Mouse (Mus musculus) retina, postnatal 1 day (tissue): Measurements from ENCODE around the gene Cmtm6.
A peak's percentile ranks its signal among the peaks of the same experiment; 100 is the strongest.

Experiments
- DNase-seq: peaks from one replicate; pipeline ENCODE4 v3.0.0-alpha.2; 2012

Gene Cmtm6

DNA sequence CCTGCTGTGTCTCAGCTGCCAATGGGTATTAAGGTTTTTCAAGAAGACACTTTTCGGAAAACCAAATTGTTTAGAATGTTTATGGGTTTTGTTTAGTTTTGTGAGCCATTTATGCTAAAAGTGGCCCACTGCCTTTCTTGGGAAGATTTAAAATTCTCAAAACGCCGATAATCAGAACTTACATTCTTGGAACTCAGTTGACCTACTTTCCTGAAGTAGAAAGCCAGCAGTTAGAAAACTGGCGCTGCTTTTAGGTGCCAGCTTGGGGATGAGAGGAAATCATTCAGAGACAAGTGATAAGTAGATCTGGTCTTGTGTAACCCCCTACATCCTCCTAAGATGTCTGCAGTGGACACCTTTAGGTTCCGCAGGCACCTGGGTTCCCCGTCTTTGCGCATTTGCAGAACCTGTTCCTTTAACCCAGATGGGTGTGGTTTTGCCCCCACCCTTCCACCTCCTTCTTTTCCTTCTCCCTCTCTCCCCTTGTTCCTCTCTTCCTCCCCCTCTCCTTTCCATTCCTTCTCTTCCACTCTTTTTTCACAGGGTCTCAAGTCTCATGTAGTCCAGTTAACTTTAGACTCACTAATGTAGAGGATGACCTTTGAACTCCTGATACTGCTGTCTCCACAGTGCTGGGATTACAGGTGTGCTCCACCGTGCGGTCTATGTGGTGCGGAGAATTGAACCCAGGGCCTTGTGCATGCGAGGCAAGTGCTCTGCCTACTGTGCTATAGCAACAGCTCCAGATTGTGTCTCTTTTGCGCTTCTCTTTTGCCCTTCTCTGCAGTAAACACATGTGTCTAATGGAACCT is 1.2 kb downstream of the Cmtm6 start:
- no peak for DNase-seq

DNA sequence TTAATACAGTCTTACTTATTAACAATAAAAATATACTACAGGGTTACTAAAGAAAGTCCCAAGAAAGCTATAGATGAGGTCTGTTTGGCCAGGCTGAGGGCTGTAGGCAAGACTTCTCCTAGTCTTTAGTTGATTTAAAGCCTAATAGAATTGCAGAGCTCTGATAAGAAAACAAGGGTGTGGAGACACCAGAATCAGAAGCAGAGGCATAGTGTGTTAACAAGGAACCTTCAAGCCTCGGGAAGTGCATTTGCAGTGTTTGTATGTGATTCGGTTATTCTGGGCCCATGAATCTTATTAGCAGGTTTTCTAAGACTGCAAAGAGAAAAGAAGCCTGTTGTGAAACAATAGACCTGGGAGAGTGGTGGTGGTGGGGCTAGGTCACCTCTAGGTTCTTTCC is 2.3 kb downstream of the Cmtm6 start:
- DNase-seq: no peak

DNA sequence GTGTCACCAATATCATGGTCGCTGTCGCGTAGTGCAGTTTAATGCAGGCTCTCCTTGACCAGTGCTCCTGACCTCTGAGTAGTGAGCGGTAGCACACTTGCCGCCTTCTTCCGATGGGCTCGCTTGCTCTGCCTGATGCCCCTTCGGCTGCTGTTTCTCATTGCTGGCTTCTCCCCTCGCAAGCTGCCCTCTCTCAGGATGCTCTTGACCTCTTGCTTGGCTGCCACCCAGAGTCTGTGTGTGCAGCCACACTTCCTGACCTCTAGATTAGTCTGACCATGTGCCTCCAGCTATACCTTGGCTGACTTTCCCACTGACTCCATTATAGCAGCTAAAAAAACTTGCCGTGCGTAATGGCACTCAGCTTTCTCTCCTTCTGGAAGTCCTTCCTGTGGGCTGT is 5.5 kb downstream of the Cmtm6 start:
- DNase-seq: no peak

DNA sequence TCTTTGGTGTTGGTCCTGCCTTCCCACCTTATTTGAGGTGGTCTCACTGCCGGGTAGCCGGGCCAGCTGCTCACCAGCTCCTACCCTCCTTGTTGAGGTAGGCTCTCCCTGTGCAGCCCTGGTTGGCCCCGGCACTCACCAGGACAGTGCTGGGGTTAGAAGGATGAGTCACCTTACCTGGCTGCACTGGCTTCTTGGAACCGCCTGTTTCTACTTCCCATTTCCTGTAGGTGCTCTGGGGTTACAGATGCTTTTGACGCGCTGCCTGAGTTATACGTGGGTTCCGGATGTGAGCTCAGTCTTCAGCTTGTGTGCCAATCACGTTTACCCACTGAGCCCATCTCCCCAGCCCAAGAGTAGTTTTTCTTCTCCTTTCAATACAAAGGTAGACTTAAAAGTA is 9.4 kb downstream of the Cmtm6 start:
- no peak for DNase-seq

DNA sequence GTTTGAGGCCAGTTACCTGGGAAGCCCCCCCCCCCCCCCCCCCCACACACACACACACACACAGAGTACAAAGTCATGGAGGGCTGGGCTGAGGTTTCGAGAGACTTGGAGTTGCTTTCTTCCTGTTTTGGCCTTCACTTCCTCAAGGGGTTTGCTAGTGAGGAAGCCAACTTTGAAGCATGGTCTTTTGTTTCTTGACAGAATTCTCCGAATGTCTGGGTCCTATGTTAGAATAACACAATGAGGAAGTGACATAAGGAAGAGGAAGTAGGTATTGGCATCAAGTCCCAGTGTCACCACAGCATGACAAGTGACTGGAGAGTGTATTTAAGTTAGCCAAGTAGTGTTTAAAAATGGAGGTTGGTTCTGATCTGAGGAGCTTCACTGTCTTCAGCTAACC is 11.8 kb downstream of the Cmtm6 start:
- DNase-seq: no peak

DNA sequence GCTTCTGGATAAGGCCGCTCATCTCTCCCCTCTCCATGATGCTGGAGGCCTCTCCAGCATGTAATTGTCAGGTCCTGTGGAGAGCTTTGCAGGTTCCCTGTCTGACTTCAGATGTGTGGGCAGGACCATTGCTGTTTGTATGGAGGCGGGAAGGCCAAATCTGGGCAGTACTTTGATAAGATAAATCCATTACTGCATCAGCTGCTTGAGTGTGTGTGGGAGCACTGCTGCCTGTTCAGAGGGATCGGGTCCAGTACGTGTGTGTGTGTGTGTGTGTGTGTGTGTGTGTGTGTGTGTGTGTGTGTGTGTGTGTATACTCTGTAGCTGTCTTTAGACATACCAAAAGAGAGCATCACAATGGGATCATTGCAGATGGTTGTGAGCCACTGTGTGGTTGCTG is 14.2 kb downstream of the Cmtm6 start:
- no peak for DNase-seq

DNA sequence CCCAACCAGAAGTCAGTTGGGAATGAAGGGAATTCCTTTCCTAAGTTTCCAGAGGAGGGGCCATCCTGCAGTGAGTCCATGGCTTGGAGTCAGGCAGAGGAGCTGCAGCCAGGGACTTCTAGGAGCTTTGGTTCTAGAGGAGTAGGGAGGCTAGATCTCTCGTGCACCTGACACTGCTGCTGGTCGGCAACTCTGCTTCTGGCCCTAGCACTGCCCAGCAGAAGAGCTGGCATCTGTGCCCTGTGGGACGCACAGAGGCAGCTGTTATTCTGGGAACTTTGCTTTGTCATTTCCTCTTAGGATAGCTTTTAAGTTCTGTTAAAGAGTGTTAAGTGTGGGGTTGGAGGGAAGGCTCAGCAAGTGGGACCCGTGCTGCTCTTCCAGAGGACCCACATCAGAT is 14.7 kb downstream of the Cmtm6 start:
- DNase-seq: no peak

DNA sequence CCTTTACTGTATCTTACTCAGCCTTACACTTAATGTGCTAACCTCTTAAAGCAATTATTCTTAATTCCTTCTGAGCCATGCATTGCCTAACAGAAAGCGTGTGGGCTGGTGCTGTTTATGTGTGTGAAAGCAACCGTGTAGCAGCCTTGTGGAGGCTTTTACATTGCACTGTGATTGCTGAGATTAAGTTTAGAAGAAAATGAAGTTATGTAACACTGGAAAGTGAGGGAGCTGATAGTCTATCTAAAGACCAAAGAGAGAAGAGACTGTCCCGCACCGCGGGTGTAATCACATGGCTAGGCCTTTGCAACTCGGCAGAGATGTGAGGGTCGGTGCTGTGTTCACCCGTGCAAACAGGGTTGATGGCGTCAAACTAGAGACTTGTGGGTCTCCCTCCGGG is 16.1 kb downstream of the Cmtm6 start:
- DNase-seq: no peak

DNA sequence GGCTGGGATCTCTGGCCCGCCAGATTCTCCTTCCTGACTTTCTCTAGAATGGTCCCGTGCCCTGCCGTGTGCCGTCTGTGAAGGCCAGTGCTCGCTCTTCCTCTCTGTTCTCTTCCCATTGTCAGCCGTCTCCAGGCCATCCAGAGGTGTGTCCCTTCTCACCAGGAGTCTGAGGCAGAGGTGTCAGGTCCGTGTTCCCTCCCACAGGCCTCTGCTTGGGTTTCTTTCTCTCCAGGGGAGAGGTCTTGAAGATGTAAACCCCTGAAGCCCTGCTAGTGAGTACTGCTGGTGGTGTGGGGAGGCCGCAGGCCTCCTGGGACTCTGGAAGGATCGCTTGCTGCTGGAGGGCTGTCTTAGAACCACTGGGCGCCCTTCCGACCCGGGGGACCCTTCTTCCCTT is 16.6 kb downstream of the Cmtm6 start:
- DNase-seq: no peak

DNA sequence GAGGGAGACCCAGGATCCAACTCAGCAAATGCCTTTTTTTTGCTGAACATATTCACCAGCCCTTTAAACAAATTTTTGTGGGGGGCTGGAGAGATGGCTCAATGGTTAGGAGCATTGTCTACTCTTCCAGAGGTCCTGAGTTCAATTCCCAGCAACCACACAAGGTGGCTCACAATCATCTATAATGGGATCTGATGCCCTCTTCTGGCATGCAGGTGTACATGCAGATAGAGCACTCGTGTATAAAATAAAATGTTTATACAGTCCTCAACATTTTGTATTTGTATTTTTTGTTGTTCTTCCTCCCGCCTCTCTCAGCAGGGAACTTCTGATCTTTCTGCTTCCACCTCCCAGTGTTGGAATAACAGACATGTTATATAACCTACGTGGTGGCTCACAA is 20.7 kb downstream of the Cmtm6 start:
- DNase-seq: no peak

DNA sequence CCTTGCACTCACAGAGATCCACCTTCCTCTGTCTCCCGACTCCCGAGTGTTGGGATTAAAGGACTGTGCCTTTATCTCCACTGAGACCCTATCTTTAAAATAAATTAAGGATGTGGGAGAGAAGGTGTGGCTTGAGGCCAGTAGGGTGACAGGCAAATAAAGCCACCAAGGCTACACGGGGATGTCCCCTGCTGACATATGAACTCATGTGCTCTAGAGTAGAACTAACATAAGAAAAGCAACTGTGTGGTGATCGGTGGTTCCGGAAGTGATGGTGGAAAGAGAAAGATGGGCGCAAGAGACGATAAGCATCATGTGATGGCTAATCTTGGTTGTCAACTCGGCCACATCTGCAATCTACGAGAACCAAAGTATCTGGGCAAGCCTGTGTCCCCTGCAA is 21.4 kb downstream of the Cmtm6 start:
- no peak for DNase-seq

DNA sequence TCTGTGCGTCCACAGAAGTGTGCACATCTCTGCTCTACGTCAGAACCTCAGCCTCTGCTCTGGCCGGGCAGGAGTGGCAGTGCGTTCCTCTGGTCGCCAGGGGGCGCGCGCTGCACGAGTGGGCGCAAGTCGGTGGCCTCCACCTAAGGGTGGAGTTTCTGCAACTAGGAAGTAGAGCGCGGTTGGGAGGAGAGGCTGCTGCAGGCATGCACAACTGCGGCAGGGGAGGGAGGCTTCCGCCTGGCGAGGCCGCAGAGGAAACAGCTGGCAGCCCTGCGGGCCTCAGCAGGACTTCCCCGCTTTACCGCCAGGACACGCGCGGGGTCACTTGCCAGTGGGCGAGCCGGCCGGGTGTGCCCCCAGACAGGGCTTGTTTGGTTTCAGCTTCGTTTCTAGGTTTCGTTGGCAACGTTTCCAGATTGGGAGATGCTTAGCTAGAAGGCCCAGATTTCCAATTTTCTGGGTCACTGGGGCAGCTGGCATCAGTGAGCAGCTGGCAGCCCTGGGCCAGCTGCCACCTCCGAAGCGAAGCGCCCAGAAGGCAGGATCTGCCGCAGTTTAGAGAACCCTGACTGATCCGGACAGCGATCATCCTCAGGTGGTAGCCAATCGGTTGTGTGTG is 22.1 kb downstream of the Cmtm6 start:
- peak; percentile 99 for DNase-seq

DNA sequence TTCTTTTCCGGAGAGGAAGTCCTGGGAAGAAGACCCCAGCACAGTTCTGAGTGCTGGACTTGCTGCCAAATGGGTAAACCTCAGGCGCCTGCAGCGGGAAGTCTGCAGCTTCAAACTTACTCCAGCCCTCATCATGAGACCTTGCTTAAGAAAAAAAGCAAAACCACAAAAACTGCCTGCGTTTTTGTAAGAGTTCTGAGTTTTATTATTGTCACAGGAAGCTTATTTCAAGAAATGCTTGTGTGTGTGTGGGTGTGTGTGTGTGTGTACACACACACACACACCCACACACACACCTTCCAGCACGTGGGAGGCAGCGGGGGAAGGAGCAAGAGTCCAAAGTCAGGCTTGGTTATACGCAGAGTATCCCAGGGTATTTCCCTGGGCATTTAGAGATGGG is 27.4 kb downstream of the Cmtm6 start:
- DNase-seq: no peak

DNA sequence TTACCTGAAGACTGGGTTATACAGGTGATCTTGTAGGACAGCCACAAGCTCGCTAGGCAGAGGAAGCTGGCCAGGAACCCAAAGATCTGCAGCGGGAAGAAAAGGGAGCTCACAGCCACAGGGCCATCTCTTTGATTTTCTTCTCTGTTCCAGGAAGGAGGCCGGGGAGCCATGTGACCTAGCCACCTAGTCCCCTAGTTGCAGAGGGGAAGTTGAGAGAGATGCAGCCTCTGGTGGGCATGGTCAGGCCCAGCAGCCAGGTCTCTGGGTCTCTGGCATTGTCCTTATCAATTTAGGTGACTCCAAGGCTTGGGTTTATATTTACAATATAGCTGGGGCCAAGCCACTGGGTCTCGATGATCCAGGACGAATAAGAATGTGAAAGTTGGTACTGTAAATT is 27.9 kb downstream of the Cmtm6 start:
- DNase-seq: no peak

DNA sequence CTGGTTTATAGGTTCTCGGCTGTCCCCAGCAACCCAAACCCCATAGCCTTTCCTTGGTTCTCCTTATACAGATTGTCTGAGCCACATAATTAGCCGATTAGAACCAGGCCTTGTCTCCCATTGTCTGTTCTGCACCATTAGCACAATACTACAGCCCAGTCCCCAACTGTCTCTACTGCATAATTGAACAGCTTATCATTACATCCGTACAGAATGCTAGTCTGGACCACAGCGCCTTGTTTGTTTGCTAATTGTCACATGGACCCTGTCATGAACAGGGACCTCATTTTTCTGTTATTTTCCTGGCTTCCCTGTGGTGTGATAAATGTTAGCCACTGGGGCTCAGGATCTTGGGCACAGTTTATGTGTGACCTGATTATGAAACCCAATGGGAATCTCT is 29.0 kb downstream of the Cmtm6 start:
- DNase-seq: peak; percentile 94

DNA sequence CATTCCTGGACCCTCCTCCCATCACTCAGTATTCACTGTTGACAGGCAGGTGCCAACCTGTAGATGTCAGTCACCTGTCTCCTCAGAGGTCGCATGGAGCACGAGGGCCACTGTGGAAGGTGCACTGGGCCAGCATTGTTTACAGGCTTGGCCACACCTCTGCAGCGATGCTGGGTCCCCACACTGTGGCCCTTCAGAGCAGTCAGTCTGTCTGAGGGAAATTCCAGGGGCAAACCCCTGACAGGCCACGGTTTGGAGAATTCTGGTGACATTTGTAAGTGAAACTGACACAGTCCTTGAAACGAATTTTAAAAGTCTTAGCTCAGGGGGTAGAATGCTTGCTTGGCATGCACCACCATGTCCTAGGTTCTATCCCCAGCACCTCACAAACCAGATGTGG is 29.4 kb downstream of the Cmtm6 start:
- no peak for DNase-seq

DNA sequence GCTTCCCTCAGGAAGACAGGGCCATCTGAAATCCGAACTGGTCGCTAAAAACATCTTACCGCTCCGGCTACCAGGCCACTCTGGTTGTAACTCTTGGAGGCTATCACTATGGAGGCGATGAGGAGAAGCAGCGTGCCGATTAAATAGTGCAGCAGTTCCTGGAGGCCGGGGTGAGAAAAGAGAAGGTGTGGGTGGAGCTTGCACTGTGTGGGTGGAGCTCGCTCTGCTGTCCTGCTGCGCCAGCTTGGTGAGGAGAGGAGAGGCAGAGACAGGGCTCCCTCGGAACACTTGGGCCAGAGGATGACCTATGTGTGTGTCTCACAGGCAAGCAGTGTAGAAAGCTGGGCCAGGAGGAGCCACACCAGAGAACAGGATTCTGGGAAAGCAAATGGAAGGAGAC is 30.9 kb downstream of the Cmtm6 start:
- DNase-seq: no peak

DNA sequence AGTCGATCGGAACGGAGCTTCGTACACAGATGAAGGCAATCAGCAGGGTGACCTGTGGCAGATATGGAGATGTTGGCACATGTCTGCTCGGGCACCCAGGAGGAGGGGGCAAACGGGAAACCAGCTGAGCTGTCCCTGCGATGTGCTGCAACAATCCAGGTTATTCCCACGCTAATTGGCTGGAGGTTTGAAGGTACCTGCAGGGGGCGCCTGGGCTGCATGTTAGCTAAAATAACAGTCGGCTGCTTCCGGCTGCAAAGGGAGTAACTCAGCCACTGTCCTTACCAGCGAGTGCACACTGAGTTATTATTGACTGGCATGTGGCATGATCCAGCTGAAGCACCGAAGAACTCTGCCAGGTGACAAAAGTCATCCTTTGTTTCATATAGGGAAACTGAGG is 32.4 kb downstream of the Cmtm6 start:
- peak; percentile 81 for DNase-seq

DNA sequence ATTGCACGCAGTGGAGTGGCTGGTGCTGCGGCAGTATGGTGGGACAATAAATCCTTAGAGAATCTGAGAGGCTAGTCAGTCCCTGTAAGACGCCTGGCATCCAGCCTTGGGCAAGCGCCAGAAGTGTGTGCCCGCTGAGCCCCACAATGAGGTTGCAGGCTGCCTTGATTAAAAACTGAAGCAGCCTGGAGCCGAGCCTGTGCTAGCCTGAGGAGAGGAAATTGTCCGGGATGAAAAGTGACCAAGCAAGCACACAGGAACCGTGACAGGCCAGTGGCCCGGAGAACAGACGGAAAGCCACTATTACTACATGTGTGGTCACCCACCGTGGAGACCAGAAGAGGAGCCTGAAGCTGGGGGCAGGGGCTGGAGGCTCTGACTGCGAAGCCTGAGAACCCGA is 36.1 kb downstream of the Cmtm6 start:
- peak; percentile 71 for DNase-seq

DNA sequence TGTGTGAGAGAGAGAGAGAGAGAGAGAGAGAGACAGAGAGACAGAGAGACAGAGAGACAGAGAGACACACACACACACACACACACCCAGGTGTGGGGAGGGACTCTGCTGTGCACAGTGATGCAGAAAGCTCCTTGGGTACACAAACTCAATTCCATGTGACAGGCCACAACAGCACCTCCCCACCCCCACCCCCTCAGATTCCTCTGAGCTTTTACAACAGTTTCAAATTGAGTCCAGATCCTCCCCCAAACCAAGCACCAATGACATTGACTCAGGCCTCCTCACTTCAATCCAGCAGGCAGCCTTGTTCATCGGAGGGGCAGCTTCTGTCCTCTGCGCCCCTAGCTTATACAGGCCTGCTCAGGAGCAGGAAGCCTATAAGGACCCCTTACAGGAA is 36.6 kb downstream of the Cmtm6 start:
- DNase-seq: peak; percentile 59

DNA sequence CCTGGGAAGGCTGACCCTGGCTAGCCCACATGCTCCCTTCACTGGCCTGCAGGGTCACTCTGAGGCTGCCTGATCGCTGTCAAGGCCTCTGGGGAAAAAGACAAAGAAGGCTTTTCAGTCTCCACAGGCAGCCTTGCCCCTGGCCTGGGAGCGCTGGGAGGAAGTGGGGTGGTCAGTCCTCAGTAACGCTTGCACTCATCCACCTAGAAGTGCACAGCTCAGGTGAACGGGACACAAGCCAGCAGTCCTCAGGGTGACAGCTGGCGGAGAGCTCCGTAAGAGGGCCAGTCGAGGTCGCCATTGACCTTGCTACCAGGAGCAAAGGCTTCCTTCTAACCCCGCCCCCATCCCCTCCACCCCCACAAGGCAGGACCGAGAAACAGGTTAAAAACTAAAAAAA is 37.1 kb downstream of the Cmtm6 start:
- DNase-seq: peak; percentile 34

DNA sequence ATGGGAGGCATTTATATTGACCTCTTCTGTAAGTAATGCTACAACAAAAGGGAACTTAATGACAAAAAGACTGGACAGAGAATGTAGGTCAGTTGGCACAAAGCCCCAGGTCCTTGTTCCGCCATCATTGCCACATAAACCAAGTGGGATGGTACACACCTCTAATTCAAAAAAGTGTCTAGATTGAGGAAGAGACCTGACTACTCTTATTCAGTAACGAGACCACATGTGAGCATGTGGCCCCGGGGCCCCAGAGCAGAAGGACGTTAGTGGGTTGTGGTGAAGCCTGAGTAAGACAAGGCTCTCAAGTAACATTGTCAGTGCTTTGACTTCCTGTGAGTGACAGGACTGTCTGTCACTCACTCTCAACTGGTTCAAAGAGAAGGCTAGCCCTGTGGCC is 39.3 kb downstream of the Cmtm6 start:
- peak; percentile 63 for DNase-seq

DNA sequence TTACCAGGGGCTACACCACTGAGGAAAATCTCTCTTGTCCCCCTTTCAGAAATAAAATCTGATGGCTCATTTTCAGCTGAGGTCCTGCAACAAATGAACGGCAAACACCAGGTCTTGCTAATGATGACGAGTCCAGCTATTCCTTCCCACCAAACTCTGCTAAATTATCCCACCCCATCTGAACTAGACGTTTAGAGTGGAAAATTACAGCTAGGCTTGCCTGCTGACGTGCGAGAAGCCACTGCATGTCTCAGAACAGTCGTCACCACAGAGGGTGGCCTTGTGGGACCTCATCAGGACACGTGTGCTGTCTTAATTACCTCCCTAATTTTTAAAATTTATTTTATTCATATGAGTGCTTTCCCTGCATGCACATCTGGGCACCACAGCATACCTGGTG is 40.6 kb downstream of the Cmtm6 start:
- DNase-seq: no peak

DNA sequence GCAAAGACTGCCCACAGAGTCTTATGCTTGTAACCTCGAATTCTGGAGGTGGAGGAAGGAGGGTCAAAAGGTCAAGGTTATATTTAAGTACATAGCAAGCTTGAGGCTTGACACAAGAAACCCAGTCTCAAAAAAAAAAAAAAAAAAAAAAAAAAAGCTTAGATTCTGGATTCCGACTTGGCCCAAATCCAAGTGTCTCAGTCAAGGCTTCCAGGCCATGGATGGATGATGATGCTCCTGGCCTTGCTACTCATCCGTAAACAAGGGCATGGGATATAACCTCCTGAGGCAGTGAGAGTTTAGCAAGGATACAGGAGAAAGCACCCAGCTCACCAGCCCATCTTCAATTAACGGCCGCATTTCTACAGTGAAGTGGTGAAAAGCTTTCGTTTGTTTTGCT is 43.7 kb downstream of the Cmtm6 start:
- no peak for DNase-seq

DNA sequence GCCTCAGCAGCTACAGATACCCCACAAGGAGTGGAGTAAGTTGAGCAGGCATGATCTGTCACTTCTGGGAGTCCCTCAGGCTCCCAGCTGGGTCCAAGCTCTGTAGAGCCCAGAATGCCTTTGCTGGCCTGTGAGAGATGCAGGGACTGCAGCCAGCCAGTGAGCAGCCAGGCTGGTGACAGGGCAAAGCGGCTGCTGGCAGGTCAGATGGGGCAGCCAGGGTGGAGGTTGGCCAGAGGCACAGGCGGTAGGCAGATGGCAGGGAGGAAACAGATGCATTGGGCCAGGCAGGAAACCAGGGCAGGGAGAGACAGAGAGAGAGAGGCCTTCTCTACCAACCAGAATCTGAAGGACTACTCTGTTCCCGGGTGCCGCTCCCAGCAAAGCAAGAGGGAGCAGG is 44.4 kb downstream of the Cmtm6 start:
- peak; percentile 72 for DNase-seq
